Mouse (Mus musculus): ENCODE data around the gene Pde10a.

Gene Pde10a

DNA sequence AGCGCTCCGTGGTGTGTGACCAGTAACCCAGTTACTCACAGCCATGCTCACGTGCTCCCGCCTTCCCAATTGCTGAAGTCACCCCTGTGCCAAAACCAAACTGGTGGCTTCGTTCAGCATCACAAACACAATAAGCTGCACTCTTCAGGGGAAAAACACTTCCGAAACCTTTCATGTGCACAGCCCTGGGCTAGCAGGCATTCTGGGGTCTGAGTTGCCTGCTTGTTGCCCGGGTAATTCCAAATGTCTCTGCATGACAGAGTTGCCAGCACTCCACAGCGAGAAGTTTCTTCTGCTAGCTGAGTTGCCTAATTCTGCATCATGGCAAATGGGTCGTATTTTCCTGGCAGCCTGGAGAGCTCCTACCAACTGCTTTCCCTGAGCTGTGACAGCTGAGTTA is 302.0 kb downstream of the Pde10a start:
- in situ Hi-C loops (cut with MboI; ENCODE audit: low sequenced_read_pairs) = no loop called here

DNA sequence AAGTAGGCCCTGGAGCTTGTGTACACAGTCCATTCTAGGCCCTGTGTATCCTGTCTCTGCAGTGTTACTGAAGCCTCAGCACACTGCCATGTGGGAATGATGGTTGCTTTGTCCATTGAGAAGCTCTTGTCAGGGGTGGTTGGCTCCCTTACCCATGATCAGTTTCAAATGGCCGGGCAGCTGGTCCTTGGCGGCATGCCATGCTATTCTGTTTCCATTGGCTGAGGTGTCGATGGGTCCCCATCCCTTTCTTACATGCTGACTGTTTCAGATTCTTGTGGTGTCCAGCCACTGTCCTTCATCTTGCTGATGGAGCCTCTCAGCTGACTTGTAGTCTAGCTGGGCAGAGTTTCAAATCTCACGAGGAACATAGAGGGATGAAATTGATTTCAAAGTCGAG is 305.8 kb downstream of the Pde10a start:
- in situ Hi-C loops (cut with MboI; ENCODE audit: low sequenced_read_pairs) = no loop called here

DNA sequence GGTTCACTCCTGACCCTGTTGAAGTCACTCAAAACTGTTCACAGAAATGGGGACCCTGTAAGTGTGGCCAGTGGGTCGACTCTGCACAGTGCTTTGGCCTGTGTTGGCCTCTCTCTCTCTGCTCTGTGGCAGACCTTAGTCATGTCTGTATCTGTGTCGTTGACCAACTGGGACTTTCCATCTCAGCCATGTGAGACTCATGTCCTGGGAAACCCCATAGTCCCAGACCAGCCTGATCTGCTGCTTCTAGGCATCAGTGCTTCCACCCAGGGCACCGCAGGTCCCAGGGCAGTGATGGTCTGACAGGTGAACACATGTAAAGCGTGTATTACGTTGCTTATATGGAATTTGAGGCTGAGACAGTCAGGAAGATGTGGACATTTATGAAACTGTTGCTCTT is 311.1 kb downstream of the Pde10a start:
- in situ Hi-C loops (cut with MboI; ENCODE audit: low sequenced_read_pairs) = no loop called here

DNA sequence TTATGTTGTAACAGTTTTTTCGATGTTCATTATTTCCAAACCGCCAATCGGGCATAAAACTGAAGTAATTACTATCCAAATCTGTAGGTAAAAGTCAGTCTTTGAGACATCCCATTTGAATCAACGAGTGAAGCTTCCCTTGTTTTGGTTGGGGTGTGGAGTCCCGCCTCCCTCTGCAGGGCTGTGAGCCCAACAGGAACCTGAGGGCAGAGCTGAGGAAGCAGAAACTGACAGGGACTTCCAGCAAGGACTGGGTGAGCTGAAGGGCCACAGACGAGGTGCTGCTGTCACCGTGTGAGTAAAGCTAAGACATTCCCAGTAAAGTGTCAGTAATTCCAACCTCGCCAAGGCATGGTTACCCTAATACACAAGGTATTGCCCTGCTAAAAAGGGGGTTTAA is 313.1 kb downstream of the Pde10a start:
- in situ Hi-C loops (cut with MboI; ENCODE audit: low sequenced_read_pairs) = no loop called here

- in situ Hi-C loops (cut with MboI; ENCODE audit: low sequenced_read_pairs) = no loop called here
Measured at GRCm38 (mm10) chr17:8839237-8840011, 314.3 kb downstream of the Pde10a start.

- in situ Hi-C loops (cut with MboI; ENCODE audit: low sequenced_read_pairs) = no loop called here
Measured at GRCm38 (mm10) chr17:8841094-8841493, 315.9 kb downstream of the Pde10a start.

GRCm38 (mm10) chr17:8841897-8842540 is 316.8 kb downstream of the Pde10a start:
- in situ Hi-C loops (cut with MboI; ENCODE audit: low sequenced_read_pairs) = no loop called here

DNA sequence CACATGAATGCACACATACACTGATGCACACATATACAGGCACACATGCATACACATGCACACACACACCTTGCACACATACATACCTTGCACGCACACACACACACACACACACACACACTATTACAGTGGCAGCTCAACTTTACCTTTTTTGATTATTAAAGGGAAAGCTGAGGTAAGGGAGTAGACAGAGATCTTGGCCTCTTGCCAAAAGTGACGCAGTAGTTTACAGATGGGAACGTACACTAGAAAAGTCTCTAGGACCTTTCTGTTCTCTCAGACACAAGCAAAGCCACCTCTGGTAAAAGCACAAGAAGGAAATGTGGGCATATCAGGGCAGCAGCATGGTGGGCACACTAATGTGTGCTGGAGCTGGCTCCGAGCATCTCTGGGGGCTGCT is 317.5 kb downstream of the Pde10a start:
- in situ Hi-C loops (cut with MboI; ENCODE audit: low sequenced_read_pairs) = no loop called here

- in situ Hi-C loops (cut with MboI; ENCODE audit: low sequenced_read_pairs) = no loop called here
Measured at GRCm38 (mm10) chr17:8843941-8844340, 318.8 kb downstream of the Pde10a start.

DNA sequence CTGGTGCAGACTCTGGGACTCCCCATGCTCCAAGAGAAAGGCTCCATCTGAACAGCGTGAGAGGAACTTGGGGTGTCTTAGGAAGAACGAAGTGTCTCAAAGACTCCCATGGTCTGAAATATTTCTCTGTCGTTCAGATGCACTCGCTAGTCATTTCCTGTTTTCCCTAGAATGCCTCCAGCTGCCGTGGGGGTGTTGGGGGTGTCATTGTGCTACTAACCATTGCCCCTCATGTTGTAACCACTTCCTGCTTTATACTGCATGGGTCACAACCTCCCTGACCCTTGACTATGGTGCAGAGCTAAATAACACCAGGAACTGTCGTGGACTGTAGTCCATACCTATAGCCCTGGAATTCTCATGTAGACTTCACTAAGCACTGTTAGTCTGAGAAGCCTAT is 321.3 kb downstream of the Pde10a start:
- in situ Hi-C loops (cut with MboI; ENCODE audit: low sequenced_read_pairs) = no loop called here

GRCm38 (mm10) chr17:8847558-8847957 is 322.4 kb downstream of the Pde10a start:
- in situ Hi-C loops (cut with MboI; ENCODE audit: low sequenced_read_pairs) = no loop called here

- in situ Hi-C loops (cut with MboI; ENCODE audit: low sequenced_read_pairs) = no loop called here
Measured at GRCm38 (mm10) chr17:8851846-8852245, 326.7 kb downstream of the Pde10a start.

DNA sequence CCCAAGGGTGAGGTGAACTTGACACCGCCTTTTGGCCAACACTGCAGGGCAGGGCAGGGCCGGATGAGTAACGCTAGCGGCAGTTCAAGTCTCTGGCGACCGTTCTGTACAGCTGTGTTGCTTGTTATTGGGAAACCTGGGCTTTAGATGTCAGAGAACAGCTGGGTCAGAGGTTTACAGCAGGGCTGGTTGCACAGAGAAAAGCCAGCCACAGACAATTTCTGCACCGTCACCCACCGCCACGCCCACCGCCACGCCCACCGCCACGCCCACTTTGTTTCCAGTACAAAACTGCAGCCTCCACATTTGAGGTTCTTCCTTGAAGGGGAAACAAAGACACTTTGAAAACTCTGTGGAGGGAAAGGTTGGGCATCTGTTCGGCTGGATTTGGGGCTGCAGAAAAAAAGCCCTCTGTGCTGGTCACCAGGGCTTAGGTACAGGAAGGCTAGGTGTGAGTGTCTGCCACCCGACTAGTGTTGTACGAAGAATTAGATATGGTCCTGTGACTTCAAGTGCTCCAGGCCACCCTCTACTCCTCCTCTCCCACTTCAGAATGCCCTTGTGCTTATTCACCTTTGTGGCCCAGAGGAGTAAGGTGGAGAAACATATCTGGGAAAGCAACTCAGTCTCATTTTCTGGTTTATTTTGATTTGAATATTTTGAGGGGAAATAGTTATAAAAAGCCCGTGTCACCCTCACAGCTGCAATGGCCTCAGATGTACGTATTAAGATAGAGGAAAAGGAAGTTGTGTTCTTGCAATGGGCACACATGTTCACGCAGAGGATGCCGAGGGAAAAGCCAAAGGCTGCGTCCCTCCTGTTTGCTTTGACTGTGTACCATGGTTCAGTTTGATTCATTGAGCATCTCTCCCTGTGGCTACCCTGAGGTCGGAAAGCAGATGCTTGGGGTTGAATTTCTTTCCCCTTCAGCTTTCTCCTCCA is 331.5 kb downstream of the Pde10a start:
- in situ Hi-C loops (cut with MboI; ENCODE audit: low sequenced_read_pairs) = no loop called here

- in situ Hi-C loops (cut with MboI; ENCODE audit: low sequenced_read_pairs) = no loop called here
Measured at GRCm38 (mm10) chr17:8858636-8859421, 333.7 kb downstream of the Pde10a start.

DNA sequence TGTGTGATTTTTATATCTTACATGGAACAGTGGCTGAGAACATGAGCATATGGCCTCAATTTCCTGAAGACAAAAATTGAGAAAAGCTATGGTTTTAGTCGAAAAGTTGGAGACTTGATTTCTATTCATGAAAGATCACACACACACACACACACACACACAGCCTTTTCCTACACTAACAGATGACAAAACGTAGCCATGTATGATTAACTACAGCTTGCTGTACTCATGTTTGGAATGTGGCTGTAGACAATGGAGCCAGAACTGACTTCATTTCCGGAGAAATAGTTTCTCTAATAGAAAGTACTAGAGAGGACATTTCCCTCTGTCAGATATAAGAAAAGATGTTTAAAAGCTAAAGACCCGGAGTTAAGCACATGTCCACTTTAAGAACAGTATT is 334.3 kb downstream of the Pde10a start:
- in situ Hi-C loops (cut with MboI; ENCODE audit: low sequenced_read_pairs) = no loop called here

DNA sequence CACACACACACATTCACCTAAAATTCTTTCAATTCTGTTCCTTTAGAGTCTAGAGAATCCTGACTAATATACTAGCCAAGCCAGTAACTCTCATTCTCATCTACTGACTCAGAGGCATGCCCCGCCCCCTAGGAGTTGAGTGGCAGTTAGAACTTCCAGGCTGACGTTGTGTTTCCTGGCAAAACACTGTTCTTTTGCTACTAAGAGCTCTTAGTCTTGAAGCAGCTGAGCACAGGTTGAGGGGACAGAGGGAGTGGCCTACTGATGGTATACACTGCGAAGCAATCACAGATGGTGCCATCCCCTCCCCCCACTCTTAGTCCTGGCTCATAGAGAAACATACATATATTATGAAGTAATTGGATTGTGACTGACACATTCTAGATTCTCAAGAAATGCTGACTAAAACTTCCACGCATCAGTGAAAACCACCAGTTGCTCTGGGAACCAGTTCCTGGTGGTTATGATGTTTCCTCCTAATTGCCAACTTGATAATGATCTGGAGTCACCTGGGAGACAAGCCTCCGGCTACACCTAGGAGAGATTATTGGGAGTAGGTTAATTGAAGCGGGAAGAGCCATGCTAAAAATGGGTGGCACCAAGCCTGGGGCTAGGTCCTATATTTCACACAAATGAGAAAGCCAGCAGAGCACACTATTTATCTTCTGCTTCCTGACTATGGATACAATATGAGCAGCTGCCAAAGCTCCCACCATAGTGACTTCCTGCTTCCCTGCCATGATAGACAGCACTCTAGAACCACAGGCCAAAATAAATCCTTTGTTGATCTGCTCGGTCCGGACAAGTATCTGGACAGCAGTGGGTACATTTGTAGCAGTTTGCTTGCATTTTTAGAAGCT is 339.7 kb downstream of the Pde10a start:
- in situ Hi-C loops (cut with MboI; ENCODE audit: low sequenced_read_pairs) = no loop called here

GRCm38 (mm10) chr17:8867331-8868237 is 342.4 kb downstream of the Pde10a start:
- in situ Hi-C loops (cut with MboI; ENCODE audit: low sequenced_read_pairs) = no loop called here

DNA sequence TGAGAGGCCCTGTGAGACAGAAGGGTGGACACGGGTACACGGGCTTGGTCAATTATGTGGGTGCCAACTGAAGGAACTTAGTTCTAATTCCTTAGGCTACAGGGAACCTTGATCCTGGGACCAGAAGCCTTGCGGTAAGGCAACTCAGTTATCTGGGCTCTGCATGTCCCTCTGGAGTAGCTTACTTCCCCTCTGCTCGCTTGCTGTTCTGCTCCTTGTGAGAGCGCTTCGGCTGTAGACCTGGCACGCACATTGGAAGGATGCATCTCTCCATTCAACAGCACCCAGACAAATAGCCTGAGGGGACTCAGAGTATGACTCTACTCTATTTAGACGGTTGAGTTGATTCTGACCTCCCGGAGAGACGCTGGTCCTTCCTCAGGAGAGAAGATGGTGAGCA is 344.1 kb downstream of the Pde10a start:
- in situ Hi-C loops (cut with MboI; ENCODE audit: low sequenced_read_pairs) = no loop called here

DNA sequence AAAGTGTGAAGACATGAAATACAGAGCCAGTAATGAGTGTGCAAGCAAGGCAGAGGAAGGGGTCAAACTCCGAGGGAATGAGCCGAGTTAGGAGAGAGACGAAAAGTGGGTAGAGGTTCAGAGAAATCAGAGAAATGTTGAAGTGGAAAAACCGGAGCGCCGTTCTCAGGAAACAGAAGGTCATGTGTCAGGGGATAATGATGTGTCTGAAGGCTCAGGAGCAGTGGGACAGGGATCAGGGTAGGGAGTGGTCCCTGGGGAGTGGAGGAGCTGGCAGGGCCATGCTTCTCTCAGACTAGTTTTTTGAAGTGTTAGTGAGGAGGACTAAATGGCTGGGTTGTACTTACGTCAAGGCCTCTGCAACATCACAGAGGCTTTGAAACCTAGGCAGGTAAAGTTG is 345.7 kb downstream of the Pde10a start:
- in situ Hi-C loops (cut with MboI; ENCODE audit: low sequenced_read_pairs) = no loop called here
